In the genomic region with DNA sequence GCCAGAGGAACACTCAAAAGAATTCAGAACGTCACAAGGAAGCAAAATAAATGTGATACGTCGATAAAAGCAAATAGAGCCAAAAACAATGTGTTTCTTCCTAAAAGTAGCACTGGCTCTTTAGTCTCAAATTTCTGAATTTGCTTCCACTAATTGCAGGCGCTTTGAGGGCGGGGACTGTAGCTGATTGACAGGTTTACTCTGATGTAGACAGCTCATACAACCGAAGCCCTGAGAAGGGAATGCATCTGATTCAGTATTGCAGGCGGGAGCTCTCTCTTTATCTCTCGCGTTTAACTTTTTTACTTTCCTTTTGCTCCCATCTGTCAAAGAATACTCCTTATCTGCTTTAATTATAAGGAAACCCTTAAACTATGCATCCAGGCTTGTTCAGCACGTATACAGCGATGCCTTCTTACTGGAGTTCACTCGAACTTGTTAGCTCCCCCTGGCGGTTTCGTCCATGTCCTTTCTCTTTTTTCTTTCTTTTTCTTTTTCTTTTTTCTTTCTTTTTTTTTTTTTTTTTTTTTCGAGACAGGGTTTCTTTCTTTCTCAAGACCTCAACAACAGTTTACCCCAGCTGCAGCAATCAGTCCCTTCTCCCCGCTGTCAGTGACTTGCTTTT, we compare ENCODE assay signal across 8 mouse cellular contexts.
DNase-seq lines count a peak whose midpoint lies in the region; ATAC-seq and TF ChIP-seq lines count a peak whose summit lies in the region.

No protein-coding gene starts in this region.

- peak; percentile 37 to 72 for TF ChIP-seq CTCF in CH12.LX (conservative IDR thresholded peaks at IDR 0.05 in 1 of 2, IDR thresholded peaks at IDR 0.05 in 1 of 2; ENCODE audit: low read depth in 2 of 2, low read length in 2 of 2)
- TF ChIP-seq CTCF in bone marrow macrophage, adult 2 months (IDR thresholded peaks at IDR 0.05; ENCODE audit: low read depth, low read length), result no peak
- peak; percentile 63 for TF ChIP-seq CTCF in liver, postnatal 0 days (IDR thresholded peaks at IDR 0.05; ENCODE audit: low read depth)

- 0 out of 2 replicates have a peak overlapping the region, but pooled peaks have one; percentile 13 for H3K9ac ChIP-seq in CH12.LX (ENCODE audit: insufficient read depth, low read depth)
- no peak overlapping the region for H3K9ac ChIP-seq in embryonic facial prominence, embryonic 15.5 days
- no peak overlapping the region for H3K9ac ChIP-seq in liver, postnatal 0 days (replicated peaks)
- H3K9ac ChIP-seq in neural tube, embryonic 13.5 days, result no peak overlapping the region

- no peak for ATAC-seq in embryonic facial prominence, embryonic 15.5 days (ENCODE audit: insufficient number of reproducible peaks, low FRiP score, low TSS enrichment, low read depth)
- ATAC-seq in liver, postnatal 0 days, result no peak
- 0 out of 2 replicates have a peak, but pooled peaks have one; percentile 53 for ATAC-seq in neural tube, embryonic 13.5 days (ENCODE audit: low read depth)

- no peaks in the 10 kb centered on the region for H3K79me2 ChIP-seq in CH12.LX (replicated peaks; ENCODE audit: control insufficient read depth, extremely low read depth, insufficient read depth, poor library complexity, severe bottlenecking)

- DNase-seq in CH12.LX (ENCODE audit: extremely low read depth), result peak; percentile 71
- DNase-seq in heart, postnatal 4 days, result peak; percentile 75
- DNase-seq in layer of hippocampus, adult 11-12 months (ENCODE audit: low spot score), result peak; percentile 60
- DNase-seq in liver, postnatal 0 days, result peak; percentile 55
- peak; percentile 90 for DNase-seq in thymus, postnatal 4 days

- H3K4me2 ChIP-seq in CH12.LX (ENCODE audit: insufficient read depth, low read depth, poor library complexity, severe bottlenecking), result peak overlapping the region; percentile 82
- H3K4me2 ChIP-seq in embryonic facial prominence, embryonic 15.5 days (replicated peaks), result peak overlapping the region; percentile 56
- peak overlapping the region; percentile 67 for H3K4me2 ChIP-seq in liver, postnatal 0 days (ENCODE audit: low read depth, low read length)
- peak overlapping the region; percentile 46 for H3K4me2 ChIP-seq in neural tube, embryonic 13.5 days

- no peak for TF ChIP-seq POLR2A in CH12.LX (IDR thresholded peaks at IDR 0.05; ENCODE audit: low read depth, low read length)
- TF ChIP-seq POLR2A in bone marrow macrophage, adult 2 months (IDR thresholded peaks at IDR 0.05; ENCODE audit: borderline replicate concordance, low read depth, low read length), result no peak

- TF ChIP-seq RAD21 in CH12.LX (IDR thresholded peaks at IDR 0.05; ENCODE audit: low read depth, low read length), result peak; percentile 16; the same call in 1 of the 2 replicates

- peaks cover 0 to 7% of the 10 kb centered on the region in 2 experiments; a peak in 2 of 4 replicates for H3K4me1 ChIP-seq in CH12.LX (ENCODE audit: control insufficient read depth in 1 of 2, insufficient read depth in 2 of 2)
- 0 out of 2 replicates have a peak, but pooled peaks cover 2% of the 10 kb centered on the region for H3K4me1 ChIP-seq in bone marrow macrophage, adult 2 months (ENCODE audit: control insufficient read depth, insufficient read depth, low read length)
- no peaks in the 10 kb centered on the region for H3K4me1 ChIP-seq in embryonic facial prominence, embryonic 15.5 days
- H3K4me1 ChIP-seq in liver, postnatal 0 days (ENCODE audit: insufficient read depth), result no peaks in the 10 kb centered on the region
- H3K4me1 ChIP-seq in neural tube, embryonic 13.5 days (replicated peaks), result no peaks in the 10 kb centered on the region

- 16% methylated on average over 16 of the region's 16 CpGs for WGBS in embryonic facial prominence, embryonic 15.5 days
- WGBS in liver, postnatal 0 days (ENCODE audit: insufficient replicate concordance), result 17% methylated on average over 16 of the region's 16 CpGs
- WGBS in neural tube, embryonic 13.5 days, result 26% methylated on average over 16 of the region's 16 CpGs

- H3K9me3 ChIP-seq in CH12.LX (replicated peaks; ENCODE audit: low read length), result no peaks in the 10 kb centered on the region
- H3K9me3 ChIP-seq in embryonic facial prominence, embryonic 15.5 days (replicated peaks), result no peaks in the 10 kb centered on the region
- H3K9me3 ChIP-seq in liver, postnatal 0 days (ENCODE audit: low read length), result no peaks in the 10 kb centered on the region
- no peaks in the 10 kb centered on the region for H3K9me3 ChIP-seq in neural tube, embryonic 13.5 days

- H3K27ac ChIP-seq in CH12.LX (ENCODE audit: insufficient read depth, low read depth), result no peak overlapping the region
- H3K27ac ChIP-seq in bone marrow macrophage, adult 2 months (ENCODE audit: insufficient read depth, low read depth, low read length), result no peak overlapping the region
- no peak overlapping the region for H3K27ac ChIP-seq in embryonic facial prominence, embryonic 15.5 days (replicated peaks)
- H3K27ac ChIP-seq in liver, postnatal 0 days (ENCODE audit: low read depth), result no peak overlapping the region
- no peak overlapping the region for H3K27ac ChIP-seq in neural tube, embryonic 13.5 days (replicated peaks)

- in situ Hi-C loops in CH12.LX (cut with MboI; ENCODE audit: low pct_ligation_motif_present, low pct_unique_long_range_greater_than_20kb, low sequenced_read_pairs), result loop anchor here (25.0 kb wide), 1 partner anchor 857 kb away; no protein-coding TSS in a partner anchor

- no peaks in the 10 kb centered on the region for H3K36me3 ChIP-seq in CH12.LX (replicated peaks in 1 of 2; ENCODE audit: control insufficient read depth in 1 of 2, insufficient read depth in 1 of 2, low read length in 1 of 2)
- H3K36me3 ChIP-seq in embryonic facial prominence, embryonic 15.5 days, result no peaks in the 10 kb centered on the region
- H3K36me3 ChIP-seq in liver, postnatal 0 days (replicated peaks; ENCODE audit: insufficient read depth, low read length), result no peaks in the 10 kb centered on the region
- no peaks in the 10 kb centered on the region for H3K36me3 ChIP-seq in neural tube, embryonic 13.5 days

- peak overlapping the region in 2 of 3 experiments; percentile 29 to 50 for H3K4me3 ChIP-seq in CH12.LX (replicated peaks in 1 of 3; ENCODE audit: low read depth in 2 of 3, low read length in 2 of 3, poor library complexity in 1 of 3)
- H3K4me3 ChIP-seq in bone marrow macrophage, adult 2 months (ENCODE audit: insufficient read depth, low read length), result peak overlapping the region; percentile 2; the same call in 1 of the 2 replicates
- peak overlapping the region; percentile 40 for H3K4me3 ChIP-seq in embryonic facial prominence, embryonic 15.5 days (replicated peaks)
- peak overlapping the region; percentile 31; the same call in 1 of the 2 replicates for H3K4me3 ChIP-seq in liver, postnatal 0 days (ENCODE audit: low read depth, low read length)
- H3K4me3 ChIP-seq in neural tube, embryonic 13.5 days, result peak overlapping the region; percentile 21

- no peak for TF ChIP-seq EP300 in CH12.LX (IDR thresholded peaks at IDR 0.05; ENCODE audit: low read length)
- no peak for TF ChIP-seq EP300 in liver, postnatal 0 days (IDR thresholded peaks at IDR 0.05; ENCODE audit: low read depth)

- H3K27me3 ChIP-seq in CH12.LX (replicated peaks), result no peaks in the 10 kb centered on the region
- no peaks in the 10 kb centered on the region for H3K27me3 ChIP-seq in embryonic facial prominence, embryonic 15.5 days
- H3K27me3 ChIP-seq in liver, postnatal 0 days (ENCODE audit: insufficient read depth, low read length), result no peaks in the 10 kb centered on the region
- H3K27me3 ChIP-seq in neural tube, embryonic 13.5 days, result no peaks in the 10 kb centered on the region

- dilution Hi-C loops in CH12.LX (cut with MboI; ENCODE audit: extremely low pct_ligation_motif_present, extremely low pct_unique_long_range_greater_than_20kb, low sequenced_read_pairs), result no loop called here

TF ChIP-seq in CH12.LX, 34 proteins besides CTCF, POLR2A, EP300 and RAD21:
- TF ChIP-seq IRF4 (IDR thresholded peaks at IDR 0.05; ENCODE audit: low read depth, low read length) (peak; percentile 93), ZNF384 (IDR thresholded peaks at IDR 0.05; ENCODE audit: low read depth, low read length) (peak; percentile 92), E2F4 (IDR thresholded peaks at IDR 0.05; ENCODE audit: insufficient replicate concordance, low read depth, low read length) (no peak), SIN3A (IDR thresholded peaks at IDR 0.05; ENCODE audit: low read length) (0 out of 2 replicates have a peak, but pooled peaks have one; percentile 51), SMC3 (IDR thresholded peaks at IDR 0.05; ENCODE audit: low read depth, low read length) (peak; percentile 26)
